26 mouse cellular contexts compared by ENCODE assay signal in the genomic region with DNA sequence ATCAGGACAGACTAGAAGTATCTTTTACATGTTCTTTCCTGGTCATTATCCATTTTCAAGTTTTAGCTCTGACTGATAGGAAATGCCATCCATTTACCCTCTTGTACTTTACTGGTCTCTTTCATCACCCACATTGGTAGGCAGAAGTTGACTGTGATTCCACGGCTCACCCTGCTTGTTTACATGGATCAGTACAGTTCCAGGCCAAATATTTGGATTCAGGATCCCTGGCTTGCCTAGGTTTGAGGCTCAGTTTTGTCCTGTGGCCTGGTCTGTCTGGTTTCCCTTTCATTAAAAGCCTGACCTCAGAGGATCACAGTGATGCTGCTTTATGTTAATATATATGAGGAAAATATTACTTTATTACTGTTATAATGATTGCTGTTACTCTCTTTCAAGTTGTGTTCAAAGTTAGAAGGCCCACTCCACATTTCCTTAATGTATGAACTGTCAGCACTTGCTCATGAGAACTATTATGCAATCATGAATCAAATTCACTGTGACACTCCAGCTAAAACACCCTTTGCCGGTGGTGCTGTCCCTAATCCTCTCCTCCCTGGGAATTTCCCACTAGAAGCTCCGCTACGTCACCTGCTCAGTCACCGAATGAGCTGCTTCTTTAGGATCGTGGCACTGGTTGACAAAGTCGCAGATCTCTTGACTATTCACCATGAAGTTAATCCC. TPM values are rescaled to one million over a fixed set of nuclear protein-coding genes. Genes with fewer than 3 reads are reported as not detected.
DNase-seq lines count a peak whose midpoint lies in the region; ATAC-seq and TF ChIP-seq lines count a peak whose summit lies in the region.
"Had no signal": no experiment of that assay in that cellular context is flagged by ENCODE, and none has a peak within 500 bp of the region (broad histone marks: within the 10 kb centered on the region; RNA-seq: fewer than 3 reads in every experiment).

No protein-coding gene starts in this region.

- dilution Hi-C loops in CH12.LX (cut with MboI; ENCODE audit: extremely low pct_ligation_motif_present, extremely low pct_unique_long_range_greater_than_20kb, low sequenced_read_pairs): no loop called here

- no peak overlapping the region for H3K9ac ChIP-seq in CH12.LX (ENCODE audit: insufficient read depth, low read depth)
- no peak overlapping the region for H3K9ac ChIP-seq in liver, embryonic 13.5 days
- H3K9ac ChIP-seq in liver, embryonic 16.5 days (ENCODE audit: low read depth, low read length): no peak overlapping the region
- H3K9ac ChIP-seq in midbrain, embryonic 13.5 days (replicated peaks): no peak overlapping the region
- H3K9ac ChIP-seq: forebrain, embryonic 13.5 days; heart, embryonic 12.5 days; heart, embryonic 15.5 days; hindbrain, embryonic 13.5 days had no signal

- TF ChIP-seq EP300 in CH12.LX (IDR thresholded peaks at IDR 0.05; ENCODE audit: low read length): no peak

- no peaks in the 10 kb centered on the region for H3K79me2 ChIP-seq in CH12.LX (replicated peaks; ENCODE audit: control insufficient read depth, extremely low read depth, insufficient read depth, poor library complexity, severe bottlenecking)

- no peak for TF ChIP-seq POLR2A in CH12.LX (IDR thresholded peaks at IDR 0.05; ENCODE audit: low read depth, low read length)

- no peak for TF ChIP-seq RAD21 in CH12.LX (IDR thresholded peaks at IDR 0.05; ENCODE audit: low read depth, low read length)

- in situ Hi-C loops in CH12.LX (cut with MboI; ENCODE audit: low pct_ligation_motif_present, low pct_unique_long_range_greater_than_20kb, low sequenced_read_pairs): no loop called here

- intact Hi-C loops in left cerebral cortex, adult 2 months (cut with DNase I): loop anchor here (2.0 to 5.0 kb wide), 2 partner anchors 21 to 94 kb away; partner anchors contain the start of gene Ppm1k

- DNase-seq in CH12.LX (ENCODE audit: extremely low read depth) (peak; percentile 63), adipocyte (ENCODE audit: low spot score) (peak; percentile 16)
- DNase-seq in liver, embryonic 13.5 days: no peak
- DNase-seq in left cerebral cortex, adult 2 months (ENCODE audit: extremely low spot score in 1 of 2, low spot score in 2 of 2): no peak
- DNase-seq in testis, postnatal 14 days (ENCODE audit: low spot score): no peak
- DNase-seq: adrenal gland, postnatal 14 days; cerebellum, adult 11-12 months; cerebellum, adult 8-10 months; cerebellum, postnatal 10 days; cerebellum, postnatal 36 days; gastrocnemius, postnatal 10 days; gastrocnemius, postnatal 36 days; heart, postnatal 10 days; heart, postnatal 36 days had no signal

- peaks cover 17 to 64% of the 10 kb centered on the region in 2 experiments for H3K36me3 ChIP-seq in CH12.LX (replicated peaks in 1 of 2; ENCODE audit: control insufficient read depth in 1 of 2, insufficient read depth in 1 of 2, low read length in 1 of 2)
- no peaks in the 10 kb centered on the region for H3K36me3 ChIP-seq in liver, embryonic 13.5 days
- H3K36me3 ChIP-seq in liver, embryonic 16.5 days (ENCODE audit: control insufficient read depth, insufficient read depth): no peaks in the 10 kb centered on the region
- peaks cover 30% of the 10 kb centered on the region for H3K36me3 ChIP-seq in midbrain, embryonic 13.5 days

- H3K4me3 ChIP-seq in CH12.LX (replicated peaks in 1 of 3; ENCODE audit: low read depth in 2 of 3, low read length in 2 of 3, poor library complexity in 1 of 3): no peak overlapping the region
- H3K4me3 ChIP-seq in liver, embryonic 13.5 days (replicated peaks): no peak overlapping the region
- H3K4me3 ChIP-seq in liver, embryonic 16.5 days (ENCODE audit: low read depth, low read length): no peak overlapping the region
- no peak overlapping the region for H3K4me3 ChIP-seq in midbrain, embryonic 13.5 days (replicated peaks)
- no peak overlapping the region for H3K4me3 ChIP-seq in left cerebral cortex, adult 2 months
- H3K4me3 ChIP-seq: forebrain, embryonic 10.5 days; forebrain, embryonic 13.5 days; heart, embryonic 12.5 days; heart, embryonic 15.5 days; hindbrain, embryonic 10.5 days; hindbrain, embryonic 13.5 days had no signal

- no peak overlapping the region for H3K4me2 ChIP-seq in CH12.LX (ENCODE audit: insufficient read depth, low read depth, poor library complexity, severe bottlenecking)
- H3K4me2 ChIP-seq in liver, embryonic 13.5 days: no peak overlapping the region
- H3K4me2 ChIP-seq in liver, embryonic 16.5 days (ENCODE audit: low read depth, low read length): peak overlapping the region; percentile 20; the same call in 1 of the 2 replicates
- no peak overlapping the region for H3K4me2 ChIP-seq in midbrain, embryonic 13.5 days (replicated peaks)
- H3K4me2 ChIP-seq: forebrain, embryonic 13.5 days; heart, embryonic 12.5 days; heart, embryonic 15.5 days; hindbrain, embryonic 13.5 days had no signal

- H3K27me3 ChIP-seq in CH12.LX (replicated peaks): no peaks in the 10 kb centered on the region
- H3K27me3 ChIP-seq in liver, embryonic 13.5 days: no peaks in the 10 kb centered on the region
- no peaks in the 10 kb centered on the region for H3K27me3 ChIP-seq in liver, embryonic 16.5 days (ENCODE audit: control insufficient read depth, insufficient read depth, low read depth, low read length)
- no peaks in the 10 kb centered on the region for H3K27me3 ChIP-seq in midbrain, embryonic 13.5 days
- H3K27me3 ChIP-seq: forebrain, embryonic 13.5 days; heart, embryonic 12.5 days; heart, embryonic 15.5 days; hindbrain, embryonic 13.5 days had no signal

- peaks cover 0 to 68% of the 10 kb centered on the region in 2 experiments; a peak in 2 of 4 replicates for H3K4me1 ChIP-seq in CH12.LX (ENCODE audit: control insufficient read depth in 1 of 2, insufficient read depth in 2 of 2)
- no peaks in the 10 kb centered on the region for H3K4me1 ChIP-seq in liver, embryonic 13.5 days (replicated peaks)
- no peaks in the 10 kb centered on the region; the same call in 1 of the 2 replicates for H3K4me1 ChIP-seq in liver, embryonic 16.5 days (ENCODE audit: control insufficient read depth, low read depth, low read length)
- H3K4me1 ChIP-seq in midbrain, embryonic 13.5 days (replicated peaks): no peaks in the 10 kb centered on the region
- H3K4me1 ChIP-seq: forebrain, embryonic 10.5 days; forebrain, embryonic 13.5 days; heart, embryonic 12.5 days; heart, embryonic 15.5 days; hindbrain, embryonic 10.5 days; hindbrain, embryonic 13.5 days had no signal

- 70% methylated on average over 7 of the region's 7 CpGs for WGBS in liver, embryonic 13.5 days (ENCODE audit: insufficient replicate concordance)
- 57% methylated on average over 7 of the region's 7 CpGs for WGBS in liver, embryonic 16.5 days (ENCODE audit: insufficient replicate concordance)
- WGBS in midbrain, embryonic 13.5 days: 70% methylated on average over 7 of the region's 7 CpGs

- peak; percentile 66 for ATAC-seq in liver, embryonic 13.5 days (ENCODE audit: low read depth)
- ATAC-seq in liver, embryonic 16.5 days (ENCODE audit: low read depth): peak; percentile 80
- ATAC-seq in midbrain, embryonic 13.5 days: no peak
- ATAC-seq: activated CD4-positive, CD25-positive, alpha-beta regulatory T cell, adult 4 months; CD4-positive, CD25-positive, alpha-beta regulatory T cell, adult 4 months; forebrain, embryonic 13.5 days; forebrain, embryonic 16.5 days; hindbrain, embryonic 16.5 days had no signal

- no peak for TF ChIP-seq CTCF in CH12.LX (conservative IDR thresholded peaks at IDR 0.05 in 1 of 2, IDR thresholded peaks at IDR 0.05 in 1 of 2; ENCODE audit: low read depth in 2 of 2, low read length in 2 of 2)
- no peak for TF ChIP-seq CTCF in left cerebral cortex, adult 2 months (IDR thresholded peaks at IDR 0.05)

- H3K27ac ChIP-seq in CH12.LX (ENCODE audit: insufficient read depth, low read depth): no peak overlapping the region
- peak overlapping the region; percentile 35; the same call in 1 of the 2 replicates for H3K27ac ChIP-seq in liver, embryonic 13.5 days
- peak overlapping the region; percentile 86 for H3K27ac ChIP-seq in liver, embryonic 16.5 days (ENCODE audit: low read length)
- H3K27ac ChIP-seq in midbrain, embryonic 13.5 days: no peak overlapping the region
- no peak overlapping the region for H3K27ac ChIP-seq in left cerebral cortex, adult 2 months
- H3K27ac ChIP-seq: forebrain, embryonic 10.5 days; forebrain, embryonic 13.5 days; heart, embryonic 15.5 days; hindbrain, embryonic 10.5 days; hindbrain, embryonic 13.5 days had no signal

- H3K9me3 ChIP-seq in CH12.LX (replicated peaks; ENCODE audit: low read length): no peaks in the 10 kb centered on the region
- no peaks in the 10 kb centered on the region for H3K9me3 ChIP-seq in liver, embryonic 13.5 days (replicated peaks)
- H3K9me3 ChIP-seq in liver, embryonic 16.5 days (replicated peaks; ENCODE audit: control insufficient read depth, low read length): no peaks in the 10 kb centered on the region
- no peaks in the 10 kb centered on the region for H3K9me3 ChIP-seq in midbrain, embryonic 13.5 days
- H3K9me3 ChIP-seq: forebrain, embryonic 10.5 days; forebrain, embryonic 13.5 days; heart, embryonic 12.5 days; heart, embryonic 15.5 days; hindbrain, embryonic 10.5 days; hindbrain, embryonic 13.5 days had no signal

TF ChIP-seq in CH12.LX, 34 proteins besides CTCF, POLR2A, EP300 and RAD21:
- TF ChIP-seq CHD2 (IDR thresholded peaks at IDR 0.05; ENCODE audit: low read length): no peak
- TF ChIP-seq JUND (conservative IDR thresholded peaks at IDR 0.05; ENCODE audit: low read depth, low read length): no peak
- TF ChIP-seq ZMIZ1 (IDR thresholded peaks at IDR 0.05; ENCODE audit: low read depth, low read length): no peak
- no peak for TF ChIP-seq MYC (IDR thresholded peaks at IDR 0.05; ENCODE audit: low read depth, low read length)
- no peak for TF ChIP-seq MAFK (IDR thresholded peaks at IDR 0.05; ENCODE audit: insufficient replicate concordance, low read length)
- no peak for TF ChIP-seq ZKSCAN1 (IDR thresholded peaks at IDR 0.05; ENCODE audit: borderline replicate concordance, low read depth, low read length)

RNA-seq across cellular contexts. Expression of gene Ppm1k, which starts 21.8 kb away (rescaled TPM):
- total RNA-seq in CH12.LX (2012; rRNA removed) (9.8 and 10.5 TPM in 2 replicates), CH12.LX (2014; rRNA removed) (15.1 and 27.1 TPM in 2 replicates)
- 11.0 and 17.1 TPM in 2 replicates for polyA plus RNA-seq in CH12.LX (2012; ENCODE audit: insufficient read length, low read depth)
- 2.5 and 2.7 TPM in 2 replicates for polyA plus RNA-seq in liver, embryonic 13.5 days (2015; fragmentation: Nextera tagmentation; extraction: Ambion mirVana)
- polyA plus RNA-seq in liver, embryonic 16.5 days (2015; fragmentation: Nextera tagmentation; extraction: Ambion mirVana): 6.4 and 6.6 TPM in 2 replicates
- 6.3 and 7.5 TPM in 2 replicates for polyA plus RNA-seq in midbrain, embryonic 13.5 days (2015; fragmentation: Nextera tagmentation; extraction: Ambion mirVana)
- total RNA-seq in left cerebral cortex, adult 2 months (2021): 10 to 100 TPM; 77.1 to 78.1 TPM

Comparison
In these comparisons a context has a peak if more than half of its experiments do, and no peak if none do; other contexts are left out.
1. DNase-seq: peak in CH12.LX (single experiment) and adipocyte (single experiment); none in liver, embryonic 13.5 days (single experiment), left cerebral cortex, adult 2 months (0 of 2) and testis, postnatal 14 days (single experiment).
2. H3K27ac ChIP-seq: peak in liver, embryonic 13.5 days (single experiment) and liver, embryonic 16.5 days (single experiment); none in CH12.LX (single experiment), midbrain, embryonic 13.5 days (single experiment) and left cerebral cortex, adult 2 months (single experiment).